Mouse (Mus musculus): ENCODE results near the gene Tex26.

- TF ChIP-seq CTCF (IDR thresholded peaks at IDR 0.05; ENCODE audit: low read depth) (no peak), EP300 (optimal IDR thresholded peaks at IDR 0.05) (no peak)
Measured at GRCm38 (mm10) chr5:149414369-149415167, 24.9 kb upstream of the Tex26 start.
